Mouse (Mus musculus): ENCODE results near the gene Myl3.

Myl3 gene

DNA sequence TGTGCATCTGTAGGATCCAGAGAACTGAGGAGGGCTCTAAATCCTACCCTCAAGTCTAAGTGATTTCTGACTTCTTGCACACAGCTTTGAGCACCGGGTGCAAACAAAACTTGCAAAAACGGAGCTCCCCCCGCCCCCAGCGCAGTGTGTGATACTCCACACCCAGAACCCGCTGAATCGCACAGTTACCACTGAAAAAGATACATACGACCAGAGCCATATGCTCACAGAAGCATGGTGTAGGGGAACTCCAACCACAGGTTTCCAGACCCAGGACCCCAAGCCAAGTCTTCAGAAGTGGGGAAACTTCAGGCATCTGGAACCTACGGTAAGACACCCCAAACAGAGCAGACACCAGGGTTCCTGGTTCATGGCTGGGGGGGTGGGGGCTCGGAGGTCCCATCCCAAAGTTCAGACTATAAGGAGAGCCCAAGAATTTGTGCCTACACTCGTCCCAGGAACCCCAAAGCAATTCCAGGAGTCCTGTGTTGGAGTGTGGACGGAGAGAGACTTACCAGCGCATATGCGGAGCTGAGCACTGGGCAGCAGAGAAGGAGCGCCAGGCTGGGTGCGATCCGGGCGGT is at the start of gene Myl3:
Gene Myl3 (plus strand): TSS at position 151 of the 584 bp plus-strand sequence.
- no peak for DNase-seq

DNA sequence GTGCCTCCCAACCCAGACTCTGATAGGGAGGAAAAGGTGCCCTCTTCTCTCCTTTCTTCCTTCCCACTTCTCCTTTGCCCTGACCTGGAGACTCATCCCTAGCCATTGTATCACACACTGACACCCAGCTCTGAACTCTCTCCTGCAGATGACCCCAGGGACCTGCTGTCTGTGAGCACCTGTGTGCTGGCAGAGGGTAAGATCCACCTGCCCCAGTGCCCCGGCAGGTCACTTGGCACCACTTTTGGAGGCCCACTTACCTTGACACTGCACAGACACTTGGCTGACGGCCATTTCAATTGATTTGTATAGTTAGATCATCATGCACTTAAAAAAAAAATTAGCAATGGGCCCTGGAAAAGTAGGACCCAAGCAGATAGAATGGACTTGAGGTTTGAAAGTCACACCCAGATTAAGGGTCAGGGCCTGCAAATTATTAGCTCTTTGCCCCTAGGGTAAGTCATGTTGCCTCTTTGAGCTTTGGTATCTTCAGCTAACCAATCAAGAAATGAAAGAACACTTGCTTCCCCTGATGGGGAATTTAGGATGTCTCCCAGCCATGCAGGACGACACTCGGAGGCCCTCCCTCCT is 46.4 kb upstream of the Myl3 start:
- DNase-seq, result no peak

DNA sequence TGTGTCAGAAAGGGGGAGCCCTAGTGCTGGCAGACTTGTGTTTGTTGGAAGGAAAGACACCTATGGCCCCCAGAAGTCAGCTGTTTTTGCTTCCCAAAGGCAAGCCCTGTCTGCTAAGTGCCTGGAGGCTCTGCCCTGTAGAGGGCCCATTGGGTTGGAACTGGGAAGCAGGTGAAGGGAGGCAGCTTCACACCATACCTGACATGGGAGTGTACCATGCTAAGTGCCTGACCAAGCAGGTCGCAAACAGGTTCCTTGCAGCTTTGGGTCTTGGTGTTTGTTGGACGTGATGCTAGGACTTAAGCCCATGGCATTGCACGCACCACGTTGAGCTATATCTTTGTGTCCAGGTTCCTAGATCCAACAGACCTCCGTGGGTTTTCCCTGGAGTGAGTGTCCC is 45.2 kb upstream of the Myl3 start:
- no peak for DNase-seq

DNA sequence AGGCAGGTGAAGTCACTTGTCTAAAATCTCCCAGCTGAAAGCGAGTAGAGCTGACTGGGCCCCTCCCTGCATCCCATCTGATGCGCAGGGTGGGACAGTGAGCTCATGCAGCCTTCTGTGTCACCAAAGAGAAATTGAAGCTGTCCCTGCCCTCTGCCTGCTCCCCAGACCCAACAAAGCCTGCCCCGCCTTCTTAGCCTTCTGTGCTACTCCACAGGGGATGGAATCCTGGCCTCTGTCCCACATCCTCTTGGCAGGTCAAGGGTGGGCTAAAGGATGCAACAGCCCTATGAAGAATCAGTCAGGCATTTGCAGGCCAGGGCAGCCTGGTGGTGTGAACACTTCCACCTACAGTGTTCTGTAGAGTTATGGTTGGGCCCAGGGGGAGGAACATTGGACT is 44.2 kb upstream of the Myl3 start:
- peak; percentile 39 to 52 for DNase-seq

DNA sequence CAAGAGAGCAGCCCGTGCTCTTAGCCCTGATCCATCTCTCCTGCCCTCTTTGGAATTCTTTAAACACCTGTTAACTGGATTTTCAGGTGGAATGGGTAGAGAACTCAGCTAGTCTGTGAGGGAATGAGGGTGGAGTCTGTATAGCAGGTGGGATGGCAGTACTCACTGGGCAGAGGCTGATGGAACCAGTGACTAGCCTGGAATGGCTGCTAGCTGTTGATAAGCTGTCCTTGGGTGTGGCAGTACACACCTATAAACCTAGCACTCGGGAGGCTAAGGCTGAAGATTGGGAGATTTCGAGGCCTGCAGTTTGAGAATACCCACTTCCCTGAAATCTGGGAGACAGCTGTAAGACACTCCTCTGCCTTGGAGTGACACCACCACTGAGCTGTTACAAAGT is 42.1 kb upstream of the Myl3 start:
- no peak for DNase-seq

DNA sequence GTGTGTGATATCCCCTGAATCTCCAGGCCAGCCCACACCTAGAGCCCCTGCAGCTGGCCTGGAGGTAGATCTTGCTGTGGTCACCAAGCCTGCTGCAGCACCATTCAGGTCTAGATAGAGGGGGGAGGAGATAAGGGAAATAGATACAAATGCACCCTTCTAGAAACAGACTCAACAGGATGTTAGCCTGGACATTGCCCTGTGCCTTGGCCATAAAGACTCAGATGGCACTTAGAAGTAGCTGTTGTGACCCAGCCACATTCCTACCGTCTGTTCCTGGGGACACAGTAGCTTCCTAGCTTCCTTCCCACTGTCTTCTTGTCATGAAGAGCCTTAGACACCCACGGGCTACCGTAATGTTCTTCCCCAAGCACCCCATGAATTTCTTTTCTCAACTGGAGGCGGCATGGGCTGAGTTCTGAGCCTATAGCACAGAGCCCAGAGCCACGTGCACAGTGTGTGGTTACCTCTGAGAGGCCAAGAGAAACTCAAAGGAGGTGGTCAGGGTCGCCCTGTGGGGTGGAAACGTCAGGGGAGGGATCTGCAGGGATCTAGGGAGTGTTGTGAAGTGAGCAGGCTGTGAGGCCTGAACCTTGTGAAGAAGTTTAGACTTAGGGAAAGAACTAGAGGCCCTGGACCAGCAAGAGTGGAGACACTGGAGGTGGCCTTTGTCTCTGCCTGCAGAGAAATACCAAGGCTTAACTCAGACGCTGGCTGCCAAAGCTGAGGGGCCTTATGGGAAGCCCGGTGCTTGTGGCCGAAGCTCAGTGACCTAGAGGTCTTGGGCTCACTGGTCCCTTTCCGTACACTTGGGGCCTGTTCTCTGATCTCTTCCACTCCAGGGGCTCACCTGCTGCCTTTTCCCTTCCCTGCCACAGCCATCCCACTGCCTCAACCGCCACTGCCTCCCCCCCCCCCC is 40.3 kb upstream of the Myl3 start:
- no peak for DNase-seq

DNA sequence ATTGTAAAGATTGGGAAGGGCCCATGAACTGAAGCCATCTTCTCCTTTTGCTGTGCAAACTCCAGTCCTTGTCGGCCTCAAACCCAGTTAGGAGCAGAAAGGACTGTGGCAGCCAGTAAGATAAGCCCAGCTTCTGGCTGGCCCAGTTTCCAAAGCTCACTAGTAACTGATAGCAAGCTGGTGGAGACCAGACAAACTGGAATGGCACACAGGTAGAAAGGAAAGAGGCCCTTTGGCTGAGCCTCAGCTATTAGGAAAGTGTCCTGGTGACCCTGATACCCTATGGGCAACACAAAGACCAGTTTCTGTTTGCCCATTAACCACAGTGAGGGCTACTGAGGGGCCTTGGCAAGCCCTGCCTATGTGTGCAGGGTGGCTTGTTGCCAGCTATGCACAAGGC is 38.8 kb upstream of the Myl3 start:
- DNase-seq, result no peak

DNA sequence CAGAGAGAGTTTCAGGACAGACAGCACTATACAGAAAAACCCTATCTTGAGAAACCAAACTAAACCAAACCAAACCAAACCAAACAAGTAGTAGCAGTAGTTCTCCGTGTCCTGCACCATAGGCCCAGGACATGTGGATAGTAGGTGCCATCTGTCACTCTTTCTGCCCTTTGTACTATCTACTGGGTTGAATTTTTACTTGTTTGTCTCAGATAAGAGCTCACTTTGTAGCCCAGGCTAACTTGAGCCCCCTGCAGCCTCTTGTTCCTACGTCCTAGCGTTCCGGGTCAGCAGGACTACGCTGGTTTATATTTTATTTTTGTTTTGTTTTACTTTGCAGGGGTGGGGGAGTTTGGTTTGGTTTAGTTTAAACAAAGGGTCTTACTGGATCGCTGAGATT is 37.7 kb upstream of the Myl3 start:
- DNase-seq, result no peak

DNA sequence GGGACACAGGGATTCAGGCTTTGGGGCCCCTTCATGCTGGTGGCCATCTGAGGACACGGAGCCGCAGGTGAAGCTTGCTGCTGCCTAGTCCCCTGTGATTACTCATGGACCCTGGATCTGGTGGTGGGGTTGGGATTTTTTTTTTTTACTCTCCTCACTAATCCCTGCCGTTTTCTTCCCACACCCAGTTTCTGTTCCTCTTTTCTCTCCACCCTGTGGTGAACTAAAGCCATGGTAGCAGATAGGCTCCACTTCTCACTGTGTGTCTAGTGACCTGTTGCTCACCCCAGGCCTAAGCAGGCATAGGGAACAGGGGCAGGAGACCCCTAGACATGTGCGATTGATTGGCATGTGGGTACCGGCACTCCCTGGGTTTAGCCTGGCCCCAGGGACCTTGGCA is 34.9 kb upstream of the Myl3 start:
- no peak for DNase-seq

DNA sequence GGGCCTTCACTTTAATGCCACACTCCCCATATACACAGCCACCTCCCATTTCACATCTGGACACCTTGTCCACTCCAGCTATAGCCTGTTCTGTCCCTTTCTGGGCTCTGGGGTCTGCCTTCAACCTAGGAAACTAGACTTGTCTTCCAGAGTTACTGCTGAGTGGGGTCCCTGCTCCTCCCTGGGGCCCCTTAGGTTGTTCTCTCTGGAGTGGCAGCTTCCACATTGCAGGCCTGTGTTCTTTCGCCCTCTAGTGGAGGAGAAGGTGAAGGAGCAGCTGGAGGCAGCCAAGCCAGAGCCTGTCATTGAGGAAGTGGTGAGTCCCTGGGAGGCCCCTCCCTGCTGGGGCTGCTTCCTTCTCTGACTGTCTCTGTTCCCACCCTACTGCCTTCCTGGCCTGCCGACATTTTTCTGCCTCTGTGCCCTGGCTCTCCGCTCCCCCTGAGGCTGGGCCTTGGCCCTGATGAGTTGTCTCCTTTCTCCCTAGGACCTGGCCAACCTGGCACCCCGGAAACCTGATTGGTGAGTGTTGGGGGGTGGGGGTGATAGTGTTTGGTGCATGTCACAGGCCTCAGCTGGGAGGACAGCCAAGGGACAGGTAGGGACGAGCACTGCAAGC is 31.9 kb upstream of the Myl3 start:
- peak; percentile 70 to 76 for DNase-seq

DNA sequence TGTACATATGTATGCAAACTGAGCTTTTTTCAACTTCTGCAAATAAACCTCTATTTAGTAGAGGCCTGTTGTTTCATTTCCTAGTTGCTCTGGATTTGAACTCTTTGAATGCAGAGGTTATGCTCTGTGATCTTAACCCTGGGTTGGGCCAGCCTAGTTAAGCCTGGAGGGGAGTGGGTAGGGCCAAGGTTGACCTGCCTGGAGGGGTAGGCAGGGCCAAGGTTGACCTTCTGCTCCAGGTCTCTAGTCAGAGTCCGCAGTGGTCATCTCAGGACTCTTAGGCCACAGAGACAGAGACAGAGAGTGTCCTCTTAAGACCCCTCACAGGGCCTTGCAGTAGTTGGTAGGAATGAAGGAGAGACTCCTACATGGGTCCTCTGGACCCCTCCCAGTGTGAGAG is 30.1 kb upstream of the Myl3 start:
- DNase-seq, result no peak

DNA sequence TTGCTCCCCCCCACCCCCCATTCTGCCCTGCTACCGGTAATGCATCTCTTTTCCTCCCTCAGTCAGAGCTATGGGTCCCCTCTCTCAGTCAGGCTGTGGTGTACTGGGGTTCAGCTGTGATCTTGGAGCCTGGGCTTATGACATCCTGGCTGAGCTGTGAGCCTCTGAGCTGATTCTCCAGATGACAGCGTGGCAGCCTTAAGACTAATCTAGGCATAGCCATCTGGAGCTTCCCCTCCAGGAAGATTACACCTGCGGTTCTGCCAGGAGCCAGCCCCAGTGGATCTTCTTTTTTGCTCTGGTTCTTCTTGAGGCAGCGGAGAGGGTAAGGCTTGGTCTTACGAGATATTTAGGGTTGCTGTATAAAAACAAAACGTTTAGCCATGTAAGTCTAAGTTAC is 29.7 kb upstream of the Myl3 start:
- DNase-seq, result no peak

DNA sequence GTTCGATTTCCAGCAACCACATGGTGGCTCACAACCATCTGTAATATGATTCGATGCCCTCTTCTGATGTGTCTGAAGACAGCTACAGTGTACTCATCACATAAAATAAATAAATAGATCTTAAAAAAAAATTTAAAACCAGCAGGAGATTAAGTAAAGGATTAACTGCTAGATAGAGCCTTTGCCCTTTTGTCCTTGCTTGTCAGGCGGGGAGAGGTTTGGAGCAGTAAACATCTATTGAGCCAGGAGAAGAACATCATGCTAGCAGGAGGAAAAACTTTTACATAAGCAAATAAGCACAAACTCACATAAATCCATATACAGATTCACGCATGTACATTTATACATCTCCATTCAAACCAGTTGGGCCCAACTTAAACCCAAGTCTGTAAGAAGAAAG is 29.1 kb upstream of the Myl3 start:
- no peak for DNase-seq

DNA sequence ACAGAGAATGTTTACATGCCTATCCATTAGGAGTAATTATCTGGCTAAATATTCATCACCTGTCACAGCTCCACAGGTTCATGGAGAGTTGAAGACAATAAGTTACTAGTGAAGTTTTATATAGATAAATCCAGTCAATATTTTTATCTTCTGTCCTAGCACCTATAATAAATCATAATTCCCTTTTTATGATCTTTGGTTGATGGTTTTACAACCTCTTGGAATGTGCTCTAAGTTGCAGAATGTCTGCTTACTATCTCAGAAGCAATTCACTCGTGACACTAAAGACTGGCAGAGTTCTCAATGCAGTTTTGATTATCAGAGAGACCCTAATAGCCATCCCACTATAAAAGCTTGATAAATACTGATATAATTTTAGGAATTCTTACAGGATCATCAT is 28.3 kb upstream of the Myl3 start:
- no peak for DNase-seq

DNA sequence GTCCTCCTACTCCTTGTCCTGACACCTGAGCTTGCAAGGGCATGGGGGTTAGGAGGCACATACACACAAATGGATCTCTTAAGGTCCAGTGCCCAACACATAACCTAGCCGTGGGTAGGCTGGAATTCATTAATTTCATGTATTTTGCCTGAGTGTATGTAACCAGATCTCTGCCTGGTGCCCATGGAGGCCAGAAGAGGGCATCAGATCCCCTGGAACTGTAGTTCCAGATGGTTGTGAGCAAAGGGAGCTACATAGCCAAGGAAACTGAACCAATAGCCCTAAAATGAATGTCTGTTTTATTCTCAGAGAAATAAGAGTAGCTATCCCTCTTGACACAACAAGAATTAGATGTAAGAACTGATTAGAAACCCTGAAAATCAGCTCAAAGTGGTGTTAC is 26.2 kb upstream of the Myl3 start:
- DNase-seq, result no peak

DNA sequence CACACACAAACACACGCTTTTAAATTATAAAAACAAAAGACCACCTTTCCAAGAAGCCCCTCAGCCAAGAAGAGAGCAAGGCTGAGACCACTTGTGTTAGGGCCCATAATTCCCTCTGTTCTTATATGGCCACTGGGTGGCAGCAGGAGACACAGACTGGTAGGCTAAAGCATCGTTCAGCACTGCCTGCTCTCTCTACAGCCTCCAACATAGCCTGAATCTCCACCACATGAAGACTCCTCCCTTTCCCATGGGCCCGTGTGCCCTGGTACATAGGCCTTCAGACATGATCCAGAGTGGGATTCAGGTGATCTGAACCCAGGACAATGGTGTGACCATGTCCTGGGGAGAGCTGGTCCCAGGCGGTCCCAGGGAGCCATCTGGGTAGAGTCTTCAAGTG is 24.9 kb upstream of the Myl3 start:
- DNase-seq, result peak; percentile 44 to 57

DNA sequence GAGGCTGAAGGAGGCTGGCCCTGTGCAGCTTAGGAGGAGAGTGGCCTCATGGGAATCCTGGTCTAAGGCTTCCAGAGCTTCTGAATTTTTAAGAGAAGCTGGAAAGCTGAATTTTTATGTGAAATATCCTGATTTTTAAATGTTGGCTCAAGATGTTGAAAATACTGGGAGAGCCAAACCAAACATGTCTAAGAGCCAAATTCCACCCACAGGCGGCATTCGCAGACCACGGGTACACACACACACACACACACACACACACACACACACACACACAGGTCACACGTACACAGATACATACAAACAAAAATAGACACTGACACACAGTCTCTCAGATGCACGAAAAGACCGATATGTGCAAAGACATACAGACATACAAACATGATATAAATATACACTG is 23.6 kb upstream of the Myl3 start:
- DNase-seq, result no peak

DNA sequence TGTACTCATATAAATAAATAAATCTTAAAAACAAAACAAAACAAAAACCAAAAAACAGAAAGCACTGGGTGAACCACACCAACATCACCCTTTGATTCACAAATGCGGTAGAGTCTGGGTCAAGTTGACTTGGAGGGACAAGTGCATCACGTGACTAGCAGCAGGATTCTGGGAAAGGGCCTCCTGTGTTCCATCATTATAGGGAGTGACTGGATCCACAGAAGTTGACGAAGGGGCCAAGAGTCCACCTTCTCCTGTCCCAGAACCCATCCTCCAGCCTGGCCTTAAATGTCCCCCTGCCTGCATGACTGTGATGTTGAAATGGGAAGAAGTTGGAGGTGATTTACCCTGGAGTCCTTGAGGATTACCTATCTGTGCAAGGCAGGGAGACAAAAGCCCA is 22.9 kb upstream of the Myl3 start:
- no peak for DNase-seq

DNA sequence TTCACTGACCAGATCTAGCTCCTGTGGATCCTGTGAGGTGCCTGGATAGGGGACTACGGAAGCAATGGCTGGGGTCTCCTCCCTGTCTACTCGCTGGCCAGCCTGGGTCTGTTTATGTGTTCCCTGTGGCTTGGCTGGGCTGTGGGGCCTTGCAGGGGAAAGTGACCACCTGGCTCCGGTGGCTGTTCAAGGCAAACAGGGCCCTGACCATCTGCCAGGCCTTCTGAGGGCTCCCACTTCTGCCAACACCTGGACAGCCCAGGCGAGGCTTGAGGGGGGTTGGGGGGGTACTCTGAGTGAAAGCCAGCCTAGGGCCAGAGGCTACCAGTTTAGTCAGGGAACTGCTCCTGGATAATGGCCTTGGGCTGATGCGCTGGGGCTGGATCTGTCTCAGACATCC is 21.7 kb upstream of the Myl3 start:
- DNase-seq, result no peak

DNA sequence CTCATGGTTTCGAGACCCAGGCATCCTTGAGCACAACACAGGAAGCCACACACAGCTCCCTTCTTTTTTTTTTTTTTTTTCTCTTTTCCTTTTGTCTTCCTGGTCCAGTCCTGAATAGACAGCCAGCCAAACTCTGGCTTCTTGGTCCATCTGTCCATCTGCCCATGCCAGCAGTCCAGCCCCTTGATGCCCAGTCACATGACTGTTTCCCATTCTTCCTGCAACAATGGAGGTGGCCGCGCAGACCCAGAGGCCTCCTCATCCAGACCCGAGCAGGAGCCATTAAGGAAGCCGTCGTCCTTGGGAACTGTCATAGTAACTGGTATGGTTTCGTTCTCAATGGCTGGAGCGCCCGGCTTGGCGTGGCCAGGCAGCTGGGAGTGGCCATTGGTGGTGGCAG is 19.6 kb upstream of the Myl3 start:
- no peak for DNase-seq

DNA sequence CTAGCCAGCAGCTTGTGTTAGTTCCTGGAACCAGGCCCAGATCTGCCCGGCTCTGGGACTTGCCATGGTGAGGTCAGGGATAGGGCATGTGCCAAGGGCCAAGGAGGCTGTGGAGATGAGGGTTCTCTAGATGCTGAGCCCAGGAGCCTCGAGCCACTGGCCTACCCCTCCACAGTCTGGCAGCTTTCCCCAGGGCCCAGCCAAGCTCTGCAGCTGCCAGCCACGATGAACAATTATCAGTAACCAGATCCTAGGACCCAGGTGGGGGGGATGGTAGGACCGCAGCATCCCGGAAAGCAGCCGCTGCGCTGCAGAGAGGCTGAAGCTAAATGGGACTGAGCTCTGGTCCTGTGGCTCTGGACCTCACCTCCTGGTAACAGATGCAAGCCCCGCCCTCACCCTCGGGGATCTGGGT is 15.9 kb upstream of the Myl3 start:
- DNase-seq, result no peak

DNA sequence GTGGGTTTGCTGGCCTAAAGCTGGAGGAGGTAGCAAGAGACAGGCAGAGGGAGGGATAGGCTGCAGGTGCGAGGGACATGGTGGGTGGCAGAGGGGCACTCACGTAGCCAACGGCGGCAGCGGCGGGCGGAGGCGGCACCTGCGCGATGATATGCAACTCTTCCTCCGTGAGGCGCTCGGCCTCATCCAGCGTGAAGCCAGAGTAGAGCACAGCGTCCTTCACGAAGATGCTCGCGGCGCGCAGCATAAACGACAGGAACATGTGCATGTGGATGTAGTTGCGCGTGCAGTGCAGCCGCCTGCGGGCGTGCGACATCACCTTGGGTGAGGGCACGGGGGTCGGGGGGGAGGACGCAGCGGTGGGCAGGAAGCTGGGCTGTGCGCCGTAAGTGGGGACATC is 14.8 kb upstream of the Myl3 start:
- DNase-seq, result no peak

DNA sequence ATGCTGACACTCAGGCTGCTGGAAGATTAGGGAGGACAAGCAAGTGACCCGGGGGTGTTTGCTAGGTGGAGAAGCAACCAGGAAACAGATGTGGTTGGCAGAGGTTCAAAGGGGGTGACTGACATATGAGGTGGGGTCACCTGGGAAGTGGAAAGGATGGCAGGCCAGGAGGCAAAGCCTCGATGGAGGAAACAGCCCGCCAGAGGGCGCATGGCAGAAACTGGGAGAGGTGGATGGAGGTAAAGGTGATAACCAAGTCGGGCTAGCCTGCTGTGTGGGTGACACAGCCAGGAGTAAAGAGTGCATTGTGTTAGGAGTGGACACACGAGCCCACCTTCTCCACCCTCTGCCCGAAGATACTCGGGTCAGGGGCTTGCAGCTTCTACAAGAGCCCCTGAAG is 11.8 kb upstream of the Myl3 start:
- DNase-seq, result peak; percentile 39 to 57

DNA sequence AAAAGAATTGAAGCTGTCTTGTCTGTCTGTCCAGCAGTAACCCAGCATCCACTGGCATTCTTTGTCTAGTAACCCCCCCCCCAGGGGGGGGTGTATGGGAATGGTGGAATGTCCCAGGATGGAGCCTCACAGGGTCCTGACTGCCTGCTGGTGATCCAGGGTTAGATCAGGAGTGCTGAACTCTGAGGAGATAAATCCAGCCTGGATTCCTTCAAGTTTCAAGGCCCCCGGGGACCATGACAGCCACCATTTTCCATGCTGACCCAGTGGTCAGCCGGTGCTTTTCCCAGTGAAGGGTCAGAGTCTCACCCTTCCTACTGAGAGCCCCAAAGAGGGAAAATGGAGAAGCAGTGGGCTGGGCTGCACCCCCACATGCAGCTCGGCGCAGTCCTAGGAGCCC is 9.8 kb upstream of the Myl3 start:
- no peak for DNase-seq
